Mouse (Mus musculus) G1E-ER4 (cell line): Measurements from ENCODE around the gene Hoxd3. TPM values are rescaled to one million over a fixed set of nuclear protein-coding genes. Genes with fewer than 3 reads are reported as not detected.

Experiments
- GATA1 ChIP-seq: IDR thresholded peaks from one replicate; pipeline ENCODE4 v1.8.0; 2012; ENCODE audit warnings: low read length, inconsistent platforms
- polyA plus RNA-seq: library from polyadenylated mRNA; stranded (reverse); fragments of >175 nt; gene quantifications from 2 replicates; pipeline ENCODE4 v1.2.3, GENCODE M21; 2012

Hoxd3 gene
- polyA plus RNA-seq, 1 experiment: not detected

DNA sequence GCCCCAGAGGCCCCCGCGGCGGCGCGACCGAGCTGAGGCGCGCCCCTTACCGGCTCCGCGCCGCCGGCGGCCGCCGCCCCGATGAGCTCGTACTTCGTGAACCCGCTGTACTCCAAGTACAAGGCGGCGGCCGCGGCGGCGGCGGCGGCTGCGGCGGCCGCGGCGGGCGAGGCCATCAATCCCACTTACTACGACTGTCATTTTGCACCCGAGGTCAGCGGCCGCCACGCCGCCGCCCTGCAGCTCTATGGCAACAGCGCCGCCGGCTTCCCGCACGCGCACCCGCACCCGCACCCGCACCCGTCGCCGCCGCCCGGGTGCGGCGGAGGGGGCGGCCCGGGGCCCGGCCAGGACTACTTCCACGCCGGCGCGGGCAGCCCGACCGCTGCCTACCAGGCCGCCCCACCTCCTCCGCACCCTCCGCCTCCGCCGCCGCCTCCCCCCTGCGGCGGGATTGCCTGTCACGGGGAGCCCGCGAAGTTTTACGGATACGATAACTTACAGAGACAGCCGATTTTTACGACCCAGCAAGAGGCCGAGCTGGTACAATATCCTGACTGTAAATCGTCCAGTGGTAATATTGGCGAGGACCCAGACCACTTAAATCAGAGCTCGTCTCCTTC lies 6.1 kb upstream of the Hoxd3 start:
- no peak for TF ChIP-seq GATA1

DNA sequence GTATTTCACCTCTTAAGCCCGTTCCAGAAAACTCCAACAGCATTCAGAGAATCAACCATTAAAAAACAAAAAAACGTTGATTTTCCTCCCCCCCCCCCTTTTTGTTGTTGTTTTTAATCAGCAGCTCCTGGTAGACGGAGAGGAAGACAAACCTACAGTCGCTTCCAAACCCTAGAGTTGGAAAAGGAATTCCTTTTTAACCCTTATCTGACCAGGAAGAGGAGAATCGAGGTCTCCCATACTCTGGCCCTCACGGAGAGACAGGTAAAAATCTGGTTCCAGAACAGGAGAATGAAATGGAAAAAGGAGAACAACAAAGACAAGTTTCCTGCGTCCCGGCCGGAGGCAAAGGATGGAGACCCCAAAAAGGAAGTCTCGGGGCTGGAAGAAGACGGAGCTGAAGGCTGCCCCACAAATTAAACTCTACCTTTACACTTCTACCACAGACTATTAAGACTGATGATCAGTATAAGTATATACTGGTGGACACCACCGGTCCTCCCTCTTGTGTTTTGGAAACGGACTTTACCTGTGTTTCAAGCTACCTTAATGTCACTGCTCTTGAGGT lies 5.2 kb upstream of the Hoxd3 start:
- TF ChIP-seq GATA1: no peak

DNA sequence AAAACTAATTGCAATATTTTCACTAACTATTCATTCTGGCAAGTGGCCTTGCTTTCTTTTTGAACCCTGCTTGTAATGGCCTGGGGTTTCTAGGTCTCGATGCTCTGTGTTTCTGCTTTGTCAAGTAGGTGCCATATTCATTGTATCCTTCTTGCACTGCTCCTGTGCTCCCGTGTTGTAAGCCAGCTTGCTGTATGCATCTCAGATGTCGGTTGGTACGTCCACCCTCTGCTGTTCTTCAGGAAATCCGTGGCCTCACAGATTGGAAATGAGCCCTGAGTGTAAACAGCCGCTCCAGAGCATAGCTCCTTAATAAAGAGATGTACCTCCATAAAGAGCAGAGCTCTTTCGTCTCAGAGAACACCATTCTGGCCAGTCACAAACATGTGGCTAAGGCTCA lies 4.1 kb upstream of the Hoxd3 start:
- TF ChIP-seq GATA1: no peak

DNA sequence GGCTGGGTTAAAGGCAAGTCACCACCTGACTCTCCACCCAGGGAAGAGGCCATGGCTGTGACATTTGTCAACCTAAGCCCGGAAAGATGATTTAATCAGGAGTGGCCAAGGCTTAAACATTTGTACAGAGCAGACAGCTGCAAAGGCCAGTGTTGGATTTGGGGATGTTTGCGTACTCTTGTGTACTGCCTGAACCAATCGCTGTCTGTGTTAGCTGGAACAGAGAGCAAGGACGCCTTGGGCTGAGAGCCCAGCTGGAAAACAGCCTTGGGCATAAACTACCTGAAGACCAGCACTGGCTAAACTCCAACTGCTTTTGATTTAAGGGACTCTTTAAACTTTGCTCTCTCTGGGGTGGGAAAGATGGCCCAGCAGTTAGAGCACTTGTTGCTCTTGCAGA lies 3.1 kb upstream of the Hoxd3 start:
- no peak for TF ChIP-seq GATA1

GRCm38 (mm10) chr2:74709465-74710419 lies 2.0 kb upstream of the Hoxd3 start:
- TF ChIP-seq GATA1: no peak

DNA sequence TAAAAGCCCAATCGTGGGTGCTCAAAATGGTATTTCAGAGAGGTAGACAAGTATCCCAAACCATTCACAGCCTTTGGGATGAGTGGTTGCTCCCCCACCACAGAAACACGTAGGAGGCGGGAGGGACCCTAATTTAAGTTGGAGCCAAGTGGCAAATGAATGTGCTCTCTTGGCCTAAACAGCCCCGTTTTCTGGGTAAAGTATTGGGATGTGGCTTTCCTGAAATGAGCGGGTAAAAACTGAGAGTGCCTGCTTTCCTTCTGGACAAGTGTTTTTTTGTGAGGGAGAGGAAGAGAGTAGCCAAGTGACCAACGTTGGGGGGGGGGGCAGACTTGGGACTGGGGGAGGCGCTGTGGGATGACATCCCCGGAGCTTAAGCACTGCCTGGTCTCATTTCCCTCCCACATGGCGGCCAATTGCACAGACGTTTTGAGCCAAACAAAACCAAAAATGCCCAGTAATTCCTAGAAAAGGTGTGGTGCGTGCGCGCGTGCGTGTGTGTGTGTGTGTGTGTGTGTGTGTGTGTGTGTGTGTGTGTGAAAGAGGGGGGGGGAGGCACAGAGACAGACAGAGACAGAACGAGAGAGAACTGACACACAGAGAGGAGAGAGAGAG lies 691 bp upstream of the Hoxd3 start:
- TF ChIP-seq GATA1: no peak

GRCm38 (mm10) chr2:74713239-74714150 lies 1.8 kb downstream of the Hoxd3 start:
- no peak for TF ChIP-seq GATA1

DNA sequence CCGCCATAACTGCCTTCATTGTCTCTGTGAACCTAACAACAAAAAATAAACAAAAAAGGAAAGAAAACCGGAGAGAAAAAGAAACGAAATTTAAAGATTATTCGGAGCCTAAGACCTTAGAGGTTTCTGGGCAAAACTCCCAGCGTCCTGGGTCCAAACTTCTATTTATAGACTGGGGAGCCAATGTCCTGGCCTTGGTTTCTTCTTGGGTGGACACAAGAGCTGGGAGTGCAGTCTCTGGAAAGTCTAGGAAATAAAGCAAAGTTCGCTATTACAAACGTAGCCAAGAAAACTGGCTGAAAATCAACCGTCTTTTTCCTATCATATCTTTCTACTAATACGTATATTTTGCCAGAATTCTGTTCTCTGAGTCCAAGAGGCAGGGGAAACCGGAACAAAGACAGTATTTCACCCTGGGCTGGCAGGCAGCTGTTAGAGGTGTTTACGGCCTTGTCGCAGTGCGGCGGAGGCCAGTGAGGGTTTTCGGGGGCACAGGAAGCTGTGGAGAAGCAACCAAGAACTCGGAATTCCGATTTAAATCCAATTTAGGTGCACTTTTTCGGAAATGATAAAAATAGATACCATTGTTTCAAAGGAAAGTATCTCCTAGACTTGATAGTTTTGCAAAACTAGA lies 2.5 kb downstream of the Hoxd3 start:
- TF ChIP-seq GATA1: no peak

- no peak for TF ChIP-seq GATA1
Measured at GRCm38 (mm10) chr2:74714881-74715280, 3.2 kb downstream of the Hoxd3 start.

DNA sequence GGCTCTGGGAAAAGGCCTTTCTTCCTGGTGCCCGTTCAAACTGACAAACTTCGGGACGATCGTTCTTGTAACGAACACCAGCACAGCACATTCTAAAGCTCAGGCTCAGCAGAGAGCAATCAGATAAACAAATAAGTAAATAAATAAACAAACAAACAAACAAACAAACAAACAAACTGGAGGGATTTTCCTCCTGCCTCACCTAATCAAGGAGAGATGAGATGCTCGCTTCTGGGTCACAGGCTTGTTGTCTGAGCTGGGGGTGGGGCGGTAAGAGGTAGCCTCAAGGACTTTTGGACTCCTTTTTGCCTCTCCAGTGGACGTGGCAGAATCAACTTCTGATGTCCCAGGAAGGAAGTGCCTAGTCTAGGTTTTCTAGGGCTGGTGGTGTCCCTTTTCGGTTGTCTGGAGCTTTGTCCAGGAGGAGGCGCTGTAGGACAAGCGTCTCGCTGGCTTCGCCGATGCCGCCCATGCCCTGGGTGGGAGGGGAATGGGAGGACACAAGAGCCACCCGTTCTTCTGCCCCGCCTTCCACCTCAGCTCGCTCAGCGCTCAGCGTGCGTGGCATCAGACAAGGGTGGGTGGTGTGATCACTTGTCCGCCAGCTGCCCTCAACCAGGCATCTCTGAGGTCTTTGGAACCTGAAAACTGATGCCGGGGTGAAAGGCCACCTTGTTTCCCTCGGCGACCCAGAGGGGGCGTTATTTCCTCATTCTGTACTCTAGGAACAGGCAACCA lies 3.9 kb downstream of the Hoxd3 start:
- no peak for TF ChIP-seq GATA1

GRCm38 (mm10) chr2:74720384-74720783 lies 8.7 kb downstream of the Hoxd3 start:
- TF ChIP-seq GATA1: no peak

DNA sequence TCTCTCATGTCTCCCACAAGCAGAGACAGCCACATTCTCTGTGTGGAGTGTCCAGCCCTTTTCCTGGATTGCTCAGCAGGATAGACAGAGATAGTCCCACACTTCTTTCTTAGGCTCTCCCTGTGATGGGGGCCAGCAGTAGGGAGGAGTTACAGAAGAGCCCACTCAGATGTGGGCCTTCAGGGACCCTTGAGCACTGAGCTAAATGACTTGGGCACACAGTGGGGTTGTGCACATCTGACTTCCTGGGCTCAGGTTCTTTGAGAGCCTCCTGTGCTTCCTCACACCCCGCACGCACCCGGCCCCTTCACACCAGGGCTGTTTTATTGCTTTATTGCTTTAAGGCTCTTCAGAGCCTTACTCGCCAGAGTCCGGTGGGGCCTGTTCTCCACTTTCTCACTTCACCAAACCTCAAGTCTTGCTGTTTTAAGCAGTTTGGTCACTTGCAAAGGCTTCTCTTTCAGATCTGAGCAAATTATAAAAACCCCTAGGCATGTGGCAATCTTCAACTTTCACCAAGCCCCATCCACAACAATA lies 9.3 kb downstream of the Hoxd3 start:
- no peak for TF ChIP-seq GATA1

- no peak for TF ChIP-seq GATA1
Measured at GRCm38 (mm10) chr2:74721882-74722281, 10.2 kb downstream of the Hoxd3 start.

DNA sequence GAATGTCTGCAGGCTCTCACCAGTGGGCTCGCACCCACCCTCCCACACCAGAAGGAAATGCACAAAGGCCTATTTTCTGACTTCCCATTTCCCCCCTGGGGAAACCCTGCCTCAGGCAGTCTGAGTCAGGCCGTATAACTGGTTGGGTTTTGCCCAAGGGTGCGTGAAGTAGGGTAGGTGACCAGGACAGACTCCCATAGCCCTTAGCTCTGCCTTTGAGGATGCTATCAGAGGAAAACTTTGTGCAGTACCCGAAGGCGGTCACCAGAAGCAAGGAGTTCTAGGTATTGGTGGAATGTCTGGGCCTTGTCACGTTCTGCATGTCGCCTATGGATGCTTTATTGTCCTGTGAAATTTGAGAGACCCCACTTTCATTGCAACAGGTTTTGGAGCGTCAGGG lies 11.2 kb downstream of the Hoxd3 start:
- no peak for TF ChIP-seq GATA1
